Mouse (Mus musculus) G1E-ER4 (cell line): ENCODE data around the gene Lypla2. TPM values are rescaled to one million over a fixed set of nuclear protein-coding genes. Genes with fewer than 3 reads are reported as not detected.

Experiments used
- GATA1 ChIP-seq: IDR thresholded peaks from one replicate; pipeline ENCODE4 v1.8.0; 2012; ENCODE audit warnings: low read length, inconsistent platforms
- polyA plus RNA-seq: library from polyadenylated mRNA; stranded (reverse); fragments of >175 nt; gene quantifications from 2 replicates; pipeline ENCODE4 v1.2.3, GENCODE M21; 2012

Lypla2 gene
- polyA plus RNA-seq, 1 experiment = 299 TPM

DNA sequence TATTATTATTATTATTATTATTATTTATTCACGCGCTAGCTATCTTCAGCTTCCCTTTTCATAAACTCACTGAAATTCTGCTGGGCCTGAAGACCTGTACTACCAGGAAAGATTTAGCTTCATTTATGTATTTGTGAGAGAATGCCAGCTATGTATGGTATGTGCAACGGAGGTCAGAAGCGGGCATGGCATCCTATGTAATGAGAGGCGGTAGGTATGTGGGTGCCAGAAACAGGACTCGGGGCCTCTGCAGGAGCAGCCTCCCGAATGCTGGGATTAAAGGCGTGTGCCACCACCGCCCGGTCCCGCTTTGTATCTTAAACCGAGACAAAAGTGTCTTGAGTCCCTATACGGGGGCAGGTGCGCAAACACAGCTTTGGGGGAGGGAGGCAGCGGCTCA, 9.5 kb downstream of the Lypla2 start:
- TF ChIP-seq GATA1 = no peak

DNA sequence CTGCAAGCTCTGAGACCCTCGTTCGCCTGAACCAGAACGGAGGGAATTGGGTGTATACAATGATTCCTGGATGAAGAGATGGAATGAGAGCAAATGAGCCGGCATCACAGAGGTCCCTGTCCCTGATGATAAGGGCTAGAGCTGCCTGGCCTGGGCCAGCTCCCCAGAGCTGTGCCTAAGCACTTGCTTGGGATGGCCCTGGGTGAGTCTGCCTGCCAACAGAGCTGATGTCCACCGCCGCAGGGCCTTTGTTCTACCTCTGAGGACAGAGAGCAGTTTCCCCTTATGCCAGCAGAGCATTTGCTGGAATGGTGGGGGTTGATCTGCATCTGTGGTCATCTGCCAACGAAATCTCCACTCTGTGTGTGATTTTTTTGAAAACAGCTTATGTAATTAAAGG, 10.2 kb downstream of the Lypla2 start:
- no peak for TF ChIP-seq GATA1

GRCm38 (mm10) chr4:135961709-135962108, 10.7 kb downstream of the Lypla2 start:
- no peak for TF ChIP-seq GATA1

- no peak for TF ChIP-seq GATA1
Observed at GRCm38 (mm10) chr4:135960717-135961116, 11.7 kb downstream of the Lypla2 start.

- TF ChIP-seq GATA1 = no peak
Observed at GRCm38 (mm10) chr4:135958354-135958753, 14.1 kb downstream of the Lypla2 start.

DNA sequence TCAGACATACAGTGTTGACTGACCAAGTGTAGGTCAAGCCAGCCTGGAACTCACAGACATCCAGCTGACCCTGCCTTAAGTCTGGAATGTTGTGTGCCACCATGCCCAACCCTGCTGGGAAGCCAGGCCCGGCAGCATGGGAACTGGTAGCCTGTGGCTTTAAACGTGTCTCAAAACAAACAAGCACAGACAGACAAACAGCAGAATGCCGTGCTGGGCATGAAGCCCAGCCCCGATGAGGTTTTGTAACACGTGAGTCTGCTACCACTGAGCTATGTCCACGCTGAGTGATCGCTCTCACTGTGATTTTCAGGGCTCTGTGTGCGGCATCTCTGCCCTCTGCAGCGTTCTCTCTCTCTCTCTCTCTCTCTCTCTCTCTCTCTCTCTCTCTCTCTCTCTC, 16.5 kb downstream of the Lypla2 start:
- no peak for TF ChIP-seq GATA1

DNA sequence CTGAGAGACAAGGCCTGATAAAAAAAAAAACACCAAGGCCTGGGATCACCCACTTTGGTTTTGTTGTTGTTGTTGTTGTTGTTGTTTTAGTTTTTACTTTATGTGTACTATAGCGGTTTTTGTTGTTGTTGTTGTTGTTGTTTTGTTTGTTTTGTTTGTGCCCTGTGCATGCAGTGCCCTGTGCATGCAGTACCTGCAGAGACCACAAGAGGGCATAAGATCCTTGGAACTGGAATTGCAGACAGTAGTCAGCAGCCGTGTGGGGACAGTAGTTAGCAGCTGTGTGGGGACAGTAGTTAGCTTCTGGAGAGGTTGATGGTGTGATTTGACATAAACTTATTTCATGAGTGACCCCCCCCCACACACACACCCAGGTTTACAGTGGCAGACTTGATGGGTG, 18.2 kb downstream of the Lypla2 start:
- TF ChIP-seq GATA1 = no peak

- no peak for TF ChIP-seq GATA1
Observed at GRCm38 (mm10) chr4:135953179-135953578, 19.2 kb downstream of the Lypla2 start.

DNA sequence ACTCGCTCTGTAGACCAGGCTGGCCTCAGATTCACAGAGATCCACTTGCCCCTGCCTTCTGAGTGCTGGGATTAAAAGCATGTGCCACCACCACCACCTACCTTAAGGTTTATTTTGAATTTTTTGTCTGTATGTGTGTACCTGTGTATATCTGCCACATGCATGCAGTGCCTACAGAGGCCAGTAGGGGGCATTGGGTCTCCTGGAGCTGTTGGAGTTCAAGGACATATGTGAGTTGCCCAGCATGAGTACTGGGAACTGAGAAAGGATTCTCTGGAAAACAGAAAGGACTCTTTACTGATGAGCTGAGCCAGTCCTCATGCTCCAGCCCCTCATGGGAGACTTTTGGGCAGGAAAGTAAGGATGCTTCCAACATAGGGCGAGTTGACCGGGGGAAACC, 20.9 kb downstream of the Lypla2 start:
- TF ChIP-seq GATA1 = no peak

- TF ChIP-seq GATA1 = no peak
Observed at GRCm38 (mm10) chr4:135950365-135950764, 22.1 kb downstream of the Lypla2 start.

DNA sequence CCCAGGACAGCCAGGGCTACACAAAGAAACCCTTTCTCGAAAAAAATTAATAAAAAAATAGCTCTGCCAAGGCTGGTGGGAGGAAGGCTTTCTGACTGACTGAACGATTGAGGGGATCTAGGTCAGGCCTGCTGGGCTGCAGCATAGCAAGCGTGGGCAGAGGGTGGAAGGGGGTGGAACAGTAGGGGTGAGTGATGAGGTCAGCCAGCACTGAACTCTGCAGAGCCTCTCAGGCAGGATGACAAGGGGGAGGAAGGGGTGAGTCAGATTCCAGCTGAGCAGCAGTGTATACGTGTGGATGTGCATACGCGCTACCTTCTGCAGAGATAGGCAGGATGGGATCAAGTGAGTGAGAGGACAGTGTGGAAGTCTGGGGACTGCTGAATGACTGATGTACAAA, 22.5 kb downstream of the Lypla2 start:
- TF ChIP-seq GATA1 = no peak

DNA sequence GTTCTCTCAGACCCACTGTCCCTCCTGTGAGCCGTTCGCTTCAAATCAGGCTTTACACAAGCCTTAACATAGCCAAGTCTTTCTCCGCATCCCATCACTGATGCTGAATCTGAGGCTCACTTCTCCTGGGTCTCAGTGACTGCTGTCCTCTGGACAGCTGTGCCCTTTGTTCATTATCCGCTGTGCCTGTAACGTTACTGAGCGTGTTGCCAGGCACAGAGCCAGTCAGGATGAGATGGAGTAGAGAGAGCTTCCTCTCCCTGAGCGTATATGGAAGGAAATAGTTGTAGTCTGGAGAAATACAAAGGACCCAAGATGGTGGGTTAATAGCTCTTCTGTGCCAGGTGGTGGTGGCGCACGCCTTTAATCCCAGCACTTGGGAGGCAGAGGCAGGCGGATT, 23.0 kb downstream of the Lypla2 start:
- no peak for TF ChIP-seq GATA1

DNA sequence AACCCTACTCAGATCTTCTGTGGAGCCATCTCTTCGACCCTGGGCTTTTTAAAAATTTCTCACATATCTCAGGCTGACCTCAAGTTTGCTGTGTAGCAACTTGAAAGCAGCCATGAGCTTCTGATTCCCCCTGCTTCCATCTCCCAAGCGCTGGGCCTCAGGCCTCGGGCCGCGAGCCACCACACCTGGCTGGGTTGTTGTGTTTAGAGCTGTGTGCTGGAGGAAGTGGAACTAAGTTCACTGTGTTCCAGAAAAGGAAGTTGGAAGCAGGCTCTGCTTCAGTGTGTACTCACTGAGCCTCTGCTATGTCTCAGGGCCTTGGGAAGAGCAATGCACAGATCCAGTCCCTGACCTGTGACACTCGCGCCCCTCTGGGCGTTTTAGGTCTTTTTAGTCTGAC, 24.3 kb downstream of the Lypla2 start:
- TF ChIP-seq GATA1 = no peak

DNA sequence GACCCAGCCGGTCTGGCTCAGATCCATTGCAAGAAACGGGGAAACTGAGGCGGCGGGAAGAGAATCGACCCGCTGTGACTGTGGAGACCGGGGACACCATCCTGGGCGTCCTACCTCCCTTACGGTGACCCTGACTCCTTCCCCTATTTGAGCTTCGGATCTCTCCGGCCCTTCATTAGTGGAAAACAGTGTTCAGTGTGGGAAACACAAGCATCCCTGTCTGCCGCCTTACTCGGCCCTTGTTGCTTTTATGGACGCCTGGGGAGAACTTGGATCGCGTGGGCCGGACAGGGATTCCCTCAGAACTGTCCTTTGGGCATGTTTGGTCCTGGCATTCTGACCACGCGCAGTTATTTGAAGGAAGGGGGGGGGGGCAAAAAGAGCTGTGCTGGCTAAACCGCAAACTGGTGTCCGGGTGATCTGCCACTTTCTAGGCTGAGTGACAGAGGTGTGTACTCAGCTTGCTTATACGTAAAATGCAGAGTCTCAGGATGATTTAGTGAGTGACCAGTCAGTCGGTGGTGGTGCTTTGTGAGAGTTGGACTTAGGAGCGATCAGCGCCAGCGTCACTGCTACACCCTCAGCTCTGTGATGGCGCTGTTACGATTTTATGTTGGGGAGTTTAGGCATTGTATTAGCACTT, 25.6 kb downstream of the Lypla2 start:
- no peak for TF ChIP-seq GATA1

DNA sequence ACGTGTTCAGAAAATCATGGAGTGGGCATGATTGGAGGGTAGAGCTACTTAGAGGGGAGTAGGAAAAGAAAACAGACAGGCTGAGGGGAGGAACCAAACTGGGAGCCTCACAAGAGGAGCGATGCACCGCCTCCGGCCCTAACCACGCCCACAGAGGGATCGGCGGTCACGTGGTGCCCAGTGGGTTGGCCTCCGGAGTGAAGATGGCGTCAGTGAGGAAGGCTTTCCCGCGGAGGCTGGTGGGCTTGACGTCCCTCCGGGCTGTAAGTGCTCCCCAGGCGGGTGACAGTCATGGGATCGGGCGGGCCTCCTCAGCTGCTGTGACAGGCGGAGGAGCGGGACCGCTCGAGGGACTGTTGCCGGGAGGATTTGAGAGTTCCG, 26.2 kb downstream of the Lypla2 start, which contains the start of gene Hmgcl:
Hmgcl (plus strand) TSS at position 171 of the 381 bp plus-strand sequence.
- no peak for TF ChIP-seq GATA1

DNA sequence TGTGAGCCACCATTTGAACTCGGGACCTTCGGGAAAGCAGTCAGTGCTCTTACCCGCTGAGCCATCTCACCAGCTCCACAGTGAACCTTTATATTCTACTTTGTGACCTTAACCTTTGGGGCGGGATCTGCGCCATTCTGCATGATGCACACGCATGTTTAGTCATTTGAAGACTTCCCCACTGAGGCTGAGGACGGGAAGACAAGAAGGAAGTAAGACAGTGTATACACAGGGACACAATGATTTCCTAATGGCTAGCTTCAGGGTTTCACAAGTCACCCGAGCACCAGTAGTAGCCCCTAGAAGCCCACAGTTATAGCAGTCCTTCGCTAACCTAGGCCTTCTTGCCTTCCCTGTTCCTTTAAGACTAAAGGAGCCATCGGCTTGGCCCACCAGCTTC, 26.7 kb downstream of the Lypla2 start:
- TF ChIP-seq GATA1 = no peak

GRCm38 (mm10) chr4:135943389-135943788, 29.0 kb downstream of the Lypla2 start:
- no peak for TF ChIP-seq GATA1

GRCm38 (mm10) chr4:135942193-135942592, 30.2 kb downstream of the Lypla2 start:
- TF ChIP-seq GATA1 = no peak

DNA sequence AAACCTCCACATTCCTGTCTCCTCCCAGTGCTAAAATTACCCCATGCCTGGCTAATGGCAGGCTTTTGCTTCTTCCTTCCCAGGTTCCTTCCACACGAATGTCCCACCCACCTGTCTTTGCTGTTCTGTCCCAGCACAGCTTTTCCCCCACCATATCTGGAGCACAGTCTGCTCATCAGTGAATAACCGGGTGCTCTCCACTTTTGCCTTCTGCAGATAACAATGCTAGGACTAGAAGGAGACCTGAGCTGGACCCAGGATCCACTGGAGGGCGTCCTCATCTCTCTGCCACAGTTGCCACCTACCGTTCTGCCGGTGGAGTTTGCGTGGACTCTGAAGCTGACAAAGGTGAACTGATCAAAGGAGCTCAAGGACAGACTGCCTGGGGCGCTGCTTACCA, 33.6 kb downstream of the Lypla2 start:
- no peak for TF ChIP-seq GATA1
